Mouse (Mus musculus) C2C12 (cell line): Measurements from ENCODE around the gene Fam155a.

Experiments used
- CTCF ChIP-seq: IDR thresholded peaks from one replicate; pipeline ENCODE4 v1.5.1; 2011; ENCODE audit not compliant: control insufficient read depth, insufficient read depth, insufficient read length
- USF1 ChIP-seq: IDR thresholded peaks from one replicate; pipeline ENCODE4 v1.6.1; 2011; ENCODE audit warnings: low read depth, mild to moderate bottlenecking, control low read depth, moderate library complexity

DNA sequence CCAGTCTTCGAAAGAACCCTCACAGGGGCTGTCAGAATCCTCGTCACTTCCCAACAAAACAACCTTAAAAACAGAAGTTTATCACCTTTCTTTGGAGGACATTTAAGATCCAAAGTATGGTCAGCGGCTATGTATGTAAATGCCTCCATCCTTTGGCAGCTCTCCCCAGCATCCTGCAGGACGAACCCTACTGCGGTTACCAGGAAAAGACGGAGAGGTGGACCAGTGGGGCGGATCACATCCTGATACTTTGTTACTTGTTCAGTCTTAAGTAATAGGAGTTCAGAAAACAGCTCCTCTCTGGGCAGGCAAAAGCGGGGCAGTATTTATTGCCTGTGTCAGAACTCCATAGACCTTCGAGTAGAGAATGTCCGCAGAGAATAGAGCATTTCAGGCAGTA, 335.5 kb downstream of the Fam155a start:
- no peak for TF ChIP-seq CTCF
- TF ChIP-seq USF1, result no peak
